Mouse (Mus musculus): ENCODE results near the gene Cnst. TPM values are rescaled to one million over a fixed set of nuclear protein-coding genes. Genes with fewer than 3 reads are reported as not detected.

The Cnst gene
- polyA plus RNA-seq (2012; rRNA removed): 20.8 and 21.3 TPM in 2 replicates

GRCm38 (mm10) chr1:179545768-179546550 lies at the start of gene Cnst, which contains the start of gene Tfb2m:
Gene Cnst (plus strand): TSS chr1:179546370.
Gene Tfb2m (minus strand): TSS chr1:179546267.

GRCm38 (mm10) chr1:179517713-179518465 lies 28.3 kb upstream of the Cnst start, which contains the start of gene Smyd3:
Gene Smyd3 (minus strand): TSS chr1:179518041.

GRCm38 (mm10) chr1:179668013-179668805 lies 122.0 kb downstream of the Cnst start, which contains the start of gene Sccpdh:
Gene Sccpdh (plus strand): TSS chr1:179668210.

Other genes with a start within 250 kb of the Cnst start
- gene Smyd3, start 28.3 kb upstream of the Cnst start, polyA plus RNA-seq (2012; rRNA removed): 2.2 and 2.8 TPM in 2 replicates
- gene Tfb2m, start 103 bp upstream of the Cnst start, polyA plus RNA-seq (2012; rRNA removed): 5.6 and 6.9 TPM in 2 replicates
- gene Sccpdh, start 121.8 kb downstream of the Cnst start, polyA plus RNA-seq (2012; rRNA removed): 3.5 TPM in 2 replicates
- not detected in 2 replicates for gene Kif28, start 198.9 kb downstream of the Cnst start, polyA plus RNA-seq (2012; rRNA removed)